Mouse (Mus musculus): ENCODE measurements around the gene Cox14. TPM values are rescaled to one million over a fixed set of nuclear protein-coding genes. Genes with fewer than 3 reads are reported as not detected.
A peak's percentile ranks its signal among the peaks of the same experiment; 100 is the strongest.
"Not testable (repeated sequence)": the region's sequence is repeated elsewhere in the genome, so short reads cannot be mapped to it uniquely, and the experiment has no call there.

The Cox14 gene
- polyA plus RNA-seq, 1 experiment from 2014 or later = 156 TPM

DNA sequence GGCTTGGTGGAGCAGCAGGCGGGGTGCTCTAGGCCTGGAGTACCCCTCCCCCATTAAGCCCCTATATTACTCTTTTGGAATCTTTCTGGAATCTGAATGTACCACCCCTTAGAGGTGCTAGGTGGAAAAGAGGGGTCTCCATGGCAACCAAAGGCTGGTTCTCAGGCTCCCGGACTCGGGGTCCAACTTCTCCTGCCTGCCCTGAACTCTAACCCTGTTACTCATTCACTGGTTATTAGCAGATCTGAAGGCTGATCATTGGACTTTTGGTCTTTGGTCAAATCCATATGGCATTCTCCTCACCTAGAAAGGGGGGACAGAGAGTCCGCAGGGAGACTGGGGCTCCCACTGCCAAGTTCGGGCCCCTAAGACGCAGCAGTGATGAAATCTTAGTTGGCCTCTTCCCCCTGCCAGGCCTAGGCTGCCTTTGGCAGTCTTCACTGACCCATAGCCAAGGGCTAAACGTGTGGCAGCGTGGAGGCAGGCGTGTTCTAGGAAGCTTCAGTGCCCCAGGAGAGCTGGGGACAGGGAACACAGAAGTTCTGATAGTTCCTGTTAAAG lies 6.9 kb upstream of the Cox14 start:
- Histone ChIP-seq H3K9me3 (replicated peaks) (no peaks in the 10 kb centered on the region), H3K4me3 (no peak overlapping the region), H3K4me1 (peaks cover 24% of the 10 kb centered on the region), H3K4me2 (replicated peaks) (no peak overlapping the region), H3K27ac (no peak overlapping the region), H3K27me3 (no peaks in the 10 kb centered on the region), H3K36me3 (peaks cover 68% of the 10 kb centered on the region), H3K9ac (no peak overlapping the region)
- ATAC-seq (ENCODE audit: low FRiP score) = no peak
- 86% methylated on average over 9 of the region's 9 CpGs for WGBS

GRCm38 (mm10) chr15:99719865-99720264 lies 5.6 kb upstream of the Cox14 start:
- Histone ChIP-seq H3K27ac (no peak overlapping the region), H3K4me3 (no peak overlapping the region), H3K27me3 (no peaks in the 10 kb centered on the region), H3K4me1 (peaks cover 31% of the 10 kb centered on the region), H3K4me2 (replicated peaks) (no peak overlapping the region), H3K36me3 (peaks cover 61% of the 10 kb centered on the region), H3K9ac (no peak overlapping the region), H3K9me3 (replicated peaks) (no peaks in the 10 kb centered on the region)
- 83% methylated on average over 8 of the region's 8 CpGs for WGBS
- ATAC-seq (ENCODE audit: low FRiP score) = no peak

GRCm38 (mm10) chr15:99721921-99722743 lies 3.3 kb upstream of the Cox14 start:
- H3K27ac ChIP-seq = no peak overlapping the region
- peaks cover 48% of the 10 kb centered on the region for H3K36me3 ChIP-seq
- ATAC-seq (ENCODE audit: low FRiP score) = no peak
- H3K4me1 ChIP-seq = peaks cover 35% of the 10 kb centered on the region
- no peak overlapping the region for H3K4me3 ChIP-seq
- H3K9me3 ChIP-seq (replicated peaks) = no peaks in the 10 kb centered on the region
- no peaks in the 10 kb centered on the region for H3K27me3 ChIP-seq
- H3K9ac ChIP-seq = no peak overlapping the region
- WGBS = 83% methylated on average over 25 of the region's 25 CpGs
- H3K4me2 ChIP-seq (replicated peaks) = no peak overlapping the region

DNA sequence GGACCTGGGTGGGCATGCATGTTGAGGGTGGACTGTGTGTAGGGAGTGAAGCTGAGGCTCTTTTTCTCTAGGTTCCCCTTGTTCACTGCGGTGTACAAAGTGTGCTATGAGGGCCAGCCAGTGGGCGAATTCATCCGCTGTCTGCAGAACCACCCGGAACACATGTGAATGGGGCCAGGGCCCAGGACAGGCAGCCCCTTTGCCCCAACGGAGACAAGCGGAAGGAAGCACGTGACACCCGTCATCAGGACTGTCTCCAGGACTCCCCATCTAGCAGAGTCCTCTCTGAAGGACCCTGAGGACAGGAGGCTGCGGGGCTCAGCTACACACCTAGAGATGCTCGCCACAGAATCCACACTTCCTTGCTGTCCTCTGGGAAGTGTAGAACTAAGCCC lies 2.3 kb upstream of the Cox14 start:
- Histone ChIP-seq H3K4me2 (replicated peaks) (no peak overlapping the region), H3K27ac (peak overlapping the region; percentile 78), H3K36me3 (peaks cover 50% of the 10 kb centered on the region), H3K9me3 (replicated peaks) (no peaks in the 10 kb centered on the region), H3K9ac (peak overlapping the region; percentile 6; the same call in 1 of the 2 replicates), H3K4me3 (no peak overlapping the region), H3K4me1 (peaks cover 30% of the 10 kb centered on the region), H3K27me3 (no peaks in the 10 kb centered on the region)
- no peak for ATAC-seq (ENCODE audit: low FRiP score)
- WGBS = 47% methylated on average over 10 of the region's 10 CpGs

DNA sequence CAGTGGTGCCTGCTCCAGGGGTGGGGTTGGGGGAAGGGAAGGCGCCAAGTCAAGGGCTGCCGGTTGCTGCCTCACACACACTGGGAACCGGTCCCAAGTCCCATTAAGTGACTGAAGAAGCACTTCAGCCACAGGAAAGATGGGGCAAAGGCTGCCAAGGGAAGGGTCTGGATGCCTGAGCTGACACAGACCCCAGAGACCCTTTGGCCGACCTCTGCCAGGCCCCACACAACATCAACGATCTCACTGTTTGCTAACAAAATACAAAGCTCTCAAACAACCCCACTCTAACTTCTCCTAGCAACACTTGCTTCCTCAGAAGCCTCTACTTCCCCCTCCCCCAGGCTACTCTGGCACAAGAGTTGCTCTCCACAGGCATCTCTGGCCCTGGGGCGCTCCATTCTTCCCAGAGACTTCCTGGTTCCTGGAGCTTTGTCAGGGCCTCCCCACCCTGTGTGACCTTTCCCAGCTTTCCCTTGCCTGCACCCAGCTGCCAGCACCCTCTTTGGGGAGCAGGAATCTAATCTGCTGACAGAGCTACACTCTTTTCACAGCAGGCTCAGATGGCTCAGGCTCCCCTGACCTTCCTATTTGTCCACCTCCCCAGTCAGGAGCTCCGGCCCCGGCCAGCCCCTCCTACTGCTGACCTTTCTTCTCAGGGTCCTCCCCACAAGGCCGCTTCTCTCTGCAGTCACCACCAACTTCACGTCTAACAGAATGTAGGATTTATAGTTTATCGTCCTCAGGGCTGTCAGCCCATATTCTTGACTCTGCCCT lies 1.7 kb upstream of the Cox14 start:
- 12% methylated on average over 11 of the region's 11 CpGs for WGBS
- Histone ChIP-seq H3K36me3 (peaks cover 50% of the 10 kb centered on the region), H3K9me3 (replicated peaks) (no peaks in the 10 kb centered on the region), H3K27ac (peak overlapping the region; percentile 78), H3K9ac (peak overlapping the region; percentile 38), H3K4me2 (replicated peaks) (peak overlapping the region; percentile 73; the same call in 1 of the 2 replicates), H3K4me3 (no peak overlapping the region), H3K4me1 (peaks cover 30% of the 10 kb centered on the region), H3K27me3 (no peaks in the 10 kb centered on the region)
- ATAC-seq (ENCODE audit: low FRiP score) = no peak

DNA sequence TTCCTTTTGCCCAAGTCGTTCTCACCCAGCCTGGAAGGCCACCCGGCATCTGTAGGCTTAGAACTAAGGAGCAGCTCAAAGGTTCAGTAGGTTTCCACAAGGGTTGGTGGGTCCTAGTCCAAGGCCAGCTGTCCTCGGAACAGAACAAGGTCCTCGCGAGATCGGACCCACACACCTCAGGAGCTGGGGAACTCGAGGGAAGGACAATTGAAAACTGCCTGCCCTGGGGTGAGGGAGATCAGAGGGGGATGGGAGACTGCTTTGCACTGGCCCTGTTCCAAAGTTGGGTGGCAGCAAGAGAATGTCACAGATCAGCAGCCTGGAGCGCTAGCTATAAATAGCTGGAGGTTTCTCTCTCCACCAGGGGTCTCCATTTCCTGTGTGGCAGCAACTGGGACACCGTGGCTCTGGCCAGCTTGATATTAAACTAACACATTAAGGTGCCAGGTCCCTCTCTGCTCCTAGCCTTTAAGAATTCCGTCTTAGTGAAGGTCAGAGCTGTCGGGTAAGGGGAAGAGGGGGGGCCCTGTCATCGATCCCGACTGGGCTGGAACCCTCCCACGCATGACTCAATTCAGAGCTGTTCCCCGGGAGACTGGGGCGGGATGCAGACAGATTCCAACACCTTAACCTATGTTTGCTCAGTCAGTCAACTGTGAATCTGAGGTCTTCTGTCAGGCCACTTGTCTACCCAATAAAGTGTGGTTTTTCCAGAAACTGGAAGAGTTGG lies 961 bp upstream of the Cox14 start:
- Histone ChIP-seq H3K4me1 (peaks cover 30% of the 10 kb centered on the region), H3K27me3 (no peaks in the 10 kb centered on the region), H3K27ac (peak overlapping the region; percentile 78), H3K4me2 (replicated peaks) (peak overlapping the region; percentile 73), H3K36me3 (peaks cover 52% of the 10 kb centered on the region), H3K9ac (peak overlapping the region; percentile 44), H3K4me3 (peak overlapping the region; percentile 91), H3K9me3 (replicated peaks) (0 out of 2 replicates have a peak, but pooled peaks cover 4% of the 10 kb centered on the region)
- peak; percentile 32 for ATAC-seq (ENCODE audit: low FRiP score)
- WGBS = 9% methylated on average over 16 of the region's 16 CpGs

- Histone ChIP-seq H3K36me3 (peaks cover 37% of the 10 kb centered on the region), H3K4me1 (peaks cover 30% of the 10 kb centered on the region), H3K4me2 (replicated peaks) (peak overlapping the region; percentile 73), H3K9ac (peak overlapping the region; percentile 96), H3K4me3 (peak overlapping the region; percentile 91), H3K27ac (peak overlapping the region; percentile 94; the same call in 1 of the 2 replicates), H3K9me3 (replicated peaks) (0 out of 2 replicates have a peak, but pooled peaks cover 4% of the 10 kb centered on the region), H3K27me3 (no peaks in the 10 kb centered on the region)
- WGBS = 85% methylated on average over 2 of the region's 2 CpGs
- no peak for ATAC-seq (ENCODE audit: low FRiP score)
Observed at GRCm38 (mm10) chr15:99726549-99726948, 1.1 kb downstream of the Cox14 start.

DNA sequence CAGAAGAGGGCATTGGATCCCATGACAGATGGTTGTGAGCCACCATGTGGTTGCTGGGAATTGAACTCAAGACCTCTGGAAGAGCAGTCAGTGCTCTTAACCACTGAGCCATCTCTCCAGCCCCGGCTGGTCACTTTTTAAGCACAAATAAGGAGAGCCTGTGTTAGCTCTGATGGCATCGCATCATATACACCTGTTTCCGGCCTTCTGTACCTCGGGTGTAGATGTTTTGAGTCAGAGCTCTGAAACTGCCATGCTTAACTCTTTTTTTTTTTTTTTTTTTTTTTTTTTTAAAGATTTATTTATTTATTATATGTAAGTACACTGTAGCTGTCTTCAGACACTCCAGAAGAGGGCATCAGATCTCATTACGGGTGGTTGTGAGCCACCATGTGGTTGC lies 1.6 kb downstream of the Cox14 start:
- WGBS = 97% methylated on average over 5 of the region's 5 CpGs
- not testable (repeated sequence) for H3K9ac ChIP-seq; H3K27me3 ChIP-seq; H3K27ac ChIP-seq; H3K9me3 ChIP-seq (replicated peaks); H3K4me2 ChIP-seq (replicated peaks); H3K4me3 ChIP-seq; ATAC-seq (ENCODE audit: low FRiP score)
- Histone ChIP-seq H3K4me1 (peaks cover 30% of the 10 kb centered on the region), H3K36me3 (peaks cover 36% of the 10 kb centered on the region)

- Histone ChIP-seq H3K4me1 (peaks cover 30% of the 10 kb centered on the region), H3K4me2 (replicated peaks) (no peak overlapping the region), H3K9me3 (replicated peaks) (0 out of 2 replicates have a peak, but pooled peaks cover 4% of the 10 kb centered on the region), H3K36me3 (peaks cover 35% of the 10 kb centered on the region), H3K27ac (no peak overlapping the region), H3K27me3 (no peaks in the 10 kb centered on the region), H3K9ac (no peak overlapping the region), H3K4me3 (no peak overlapping the region)
- 97% methylated on average over 12 of the region's 12 CpGs for WGBS
- no peak for ATAC-seq (ENCODE audit: low FRiP score)
Observed at GRCm38 (mm10) chr15:99727525-99727924, 2.1 kb downstream of the Cox14 start.

GRCm38 (mm10) chr15:99728211-99728610 lies 2.8 kb downstream of the Cox14 start:
- 96% methylated on average over 5 of the region's 5 CpGs for WGBS

GRCm38 (mm10) chr15:99729056-99729783 lies 3.8 kb downstream of the Cox14 start:
- Histone ChIP-seq H3K9ac (no peak overlapping the region), H3K27ac (no peak overlapping the region), H3K4me2 (replicated peaks) (no peak overlapping the region), H3K27me3 (no peaks in the 10 kb centered on the region), H3K9me3 (replicated peaks) (0 out of 2 replicates have a peak, but pooled peaks cover 4% of the 10 kb centered on the region), H3K36me3 (peaks cover 35% of the 10 kb centered on the region), H3K4me1 (peaks cover 17% of the 10 kb centered on the region), H3K4me3 (no peak overlapping the region)
- ATAC-seq (ENCODE audit: low FRiP score) = no peak
- WGBS = 97% methylated on average over 4 of the region's 4 CpGs

More at GRCm38 (mm10) chr15:99728211-99728610, 2.8 kb downstream of the Cox14 start:
- no peak overlapping the region for H3K27ac ChIP-seq
- H3K4me1 ChIP-seq = peaks cover 27% of the 10 kb centered on the region
- ATAC-seq (ENCODE audit: low FRiP score) = no peak
- no peak overlapping the region for H3K4me3 ChIP-seq
- H3K4me2 ChIP-seq (replicated peaks) = no peak overlapping the region
- H3K9me3 ChIP-seq (replicated peaks) = 0 out of 2 replicates have a peak, but pooled peaks cover 4% of the 10 kb centered on the region
- H3K36me3 ChIP-seq = peaks cover 38% of the 10 kb centered on the region
- no peaks in the 10 kb centered on the region for H3K27me3 ChIP-seq
- no peak overlapping the region for H3K9ac ChIP-seq
